Mouse (Mus musculus) ES-E14 (cell line): Measurements from ENCODE around the gene 5430419D17Rik.

ENCODE experiments used
- CHD2 ChIP-seq: IDR thresholded peaks from 2 replicates; pipeline ENCODE4 v1.6.1; 2014; ENCODE audit warnings: mild to moderate bottlenecking, low read depth, low read length, inconsistent platforms
- HCFC1 ChIP-seq: IDR thresholded peaks from 2 replicates; pipeline ENCODE4 v1.6.1; 2012; ENCODE audit warnings: low read length, inconsistent platforms, borderline replicate concordance; ENCODE audit not compliant: insufficient read depth
- MAFK ChIP-seq: IDR thresholded peaks from 2 replicates; pipeline ENCODE4 v1.6.1; 2014; ENCODE audit warnings: mild to moderate bottlenecking, low read depth, low read length, inconsistent platforms; ENCODE audit not compliant: insufficient read depth
- ZNF384 ChIP-seq: IDR thresholded peaks from 2 replicates; pipeline ENCODE4 v1.6.1; 2012; ENCODE audit warnings: low read depth, low read length, inconsistent platforms

- TF ChIP-seq CHD2 (no peak), MAFK (no peak), ZNF384 (no peak), HCFC1 (no peak)
Observed at GRCm38 (mm10) chr7:131327054-131327453, 152.9 kb downstream of the 5430419D17Rik start.
